Mouse (Mus musculus) hindbrain, embryonic 13.5 days (tissue): ENCODE measurements around the gene B4galt2. TPM values are rescaled to one million over a fixed set of nuclear protein-coding genes. Genes with fewer than 3 reads are reported as not detected.

ENCODE experiments used
- ATAC-seq: fragments of 200-750 bp; cut with Nextera tagmentation; 2 replicates; pipeline ENCODE4 v1.8.0; 2017; ENCODE audit warnings: moderate TSS enrichment; ENCODE audit not compliant: low FRiP score
- H3K27ac ChIP-seq: fragments of 300-500 bp; sonication (generic); 2 replicates; pipeline ENCODE4 v1.5.1; 2015; ENCODE audit warnings: inconsistent platforms, mild to moderate bottlenecking, moderate library complexity
- H3K27me3 ChIP-seq: fragments of 300-500 bp; sonication (generic); 2 replicates; pipeline ENCODE4 v1.6.1; 2015; ENCODE audit warnings: mild to moderate bottlenecking, inconsistent platforms
- H3K36me3 ChIP-seq: fragments of 300-500 bp; sonication (generic); 2 replicates; pipeline ENCODE4 v1.6.1; 2015; ENCODE audit warnings: mild to moderate bottlenecking, inconsistent platforms
- H3K4me1 ChIP-seq: fragments of 300-500 bp; sonication (generic); replicated peaks from 2 replicates; pipeline ENCODE4 v1.6.1; 2015; ENCODE audit warnings: inconsistent platforms
- H3K4me2 ChIP-seq: fragments of 300-500 bp; sonication (generic); 2 replicates; pipeline ENCODE4 v1.6.1; 2015; ENCODE audit warnings: inconsistent platforms, mild to moderate bottlenecking, moderate library complexity
- H3K4me3 ChIP-seq: fragments of 300-500 bp; sonication (generic); 2 replicates; pipeline ENCODE4 v1.5.1; 2015; ENCODE audit warnings: mild to moderate bottlenecking, inconsistent platforms
- H3K9ac ChIP-seq: fragments of 300-500 bp; sonication (generic); 2 replicates; pipeline ENCODE4 v1.6.1; 2015; ENCODE audit warnings: mild to moderate bottlenecking, inconsistent platforms
- H3K9me3 ChIP-seq: fragments of 300-500 bp; sonication (generic); 2 replicates; pipeline ENCODE4 v1.6.1; 2016; ENCODE audit warnings: inconsistent platforms
- WGBS: fragments of 180-500 bp; shearing (Covaris S2); methylation state at CpG from one replicate; pipeline ENCODE4 v1.1.7; 2015; 5-methylcytosine and 5-hydroxymethylcytosine counted together
- polyA plus RNA-seq: library from polyadenylated mRNA; unstranded; fragments of >200 nt; fragmentation: Nextera tagmentation; extraction: Ambion mirVana; gene quantifications from 2 replicates; pipeline ENCODE4 v1.2.1, GENCODE M21; 2015

B4galt2 gene
- polyA plus RNA-seq, 1 experiment from 2014 or later = 45.2 TPM

- WGBS = 91% methylated on average over 9 of the region's 9 CpGs
- H3K9ac ChIP-seq = no peak overlapping the region
- peaks cover 28% of the 10 kb centered on the region for H3K27me3 ChIP-seq
- H3K4me3 ChIP-seq = no peak overlapping the region
- ATAC-seq = no peak
- no peaks in the 10 kb centered on the region for H3K36me3 ChIP-seq
- no peaks in the 10 kb centered on the region for H3K9me3 ChIP-seq
- H3K4me2 ChIP-seq = no peak overlapping the region
- peaks cover 20% of the 10 kb centered on the region for H3K4me1 ChIP-seq
- H3K27ac ChIP-seq = no peak overlapping the region
These were observed 52.5 kb downstream of the B4galt2 start for GRCm38 (mm10) chr4:117830801-117831200.

- Histone ChIP-seq H3K4me3 (no peak overlapping the region), H3K9me3 (no peaks in the 10 kb centered on the region), H3K4me1 (peaks cover 20% of the 10 kb centered on the region), H3K4me2 (peak overlapping the region; percentile 21; the same call in 1 of the 2 replicates), H3K27ac (no peak overlapping the region), H3K36me3 (no peaks in the 10 kb centered on the region), H3K9ac (peak overlapping the region; percentile 43; the same call in 1 of the 2 replicates), H3K27me3 (peaks cover 28% of the 10 kb centered on the region)
- ATAC-seq = peak; percentile 58; the same call in 1 of the 2 replicates
- WGBS = 20% methylated on average over 5 of the region's 5 CpGs
These were observed 53.1 kb downstream of the B4galt2 start for GRCm38 (mm10) chr4:117830124-117830551.

- no peaks in the 10 kb centered on the region for H3K9me3 ChIP-seq
- WGBS = 9% methylated on average over 12 of the region's 12 CpGs
- no peaks in the 10 kb centered on the region for H3K36me3 ChIP-seq
- peaks cover 14% of the 10 kb centered on the region for H3K4me1 ChIP-seq
- peaks cover 28% of the 10 kb centered on the region for H3K27me3 ChIP-seq
- peak overlapping the region; percentile 43; the same call in 1 of the 2 replicates for H3K9ac ChIP-seq
- ATAC-seq = peak; percentile 45; the same call in 1 of the 2 replicates
- no peak overlapping the region for H3K4me3 ChIP-seq
- H3K27ac ChIP-seq = no peak overlapping the region
- H3K4me2 ChIP-seq = peak overlapping the region; percentile 21; the same call in 1 of the 2 replicates
These were observed 53.8 kb downstream of the B4galt2 start for GRCm38 (mm10) chr4:117829260-117830123.

- 67% methylated on average over 8 of the region's 8 CpGs for WGBS
- no peak overlapping the region for H3K9ac ChIP-seq
These were observed 54.6 kb downstream of the B4galt2 start for GRCm38 (mm10) chr4:117828572-117829145.

More at GRCm38 (mm10) chr4:117828572-117829145, 54.6 kb downstream of the B4galt2 start:
- Histone ChIP-seq H3K27ac (no peak overlapping the region), H3K4me3 (no peak overlapping the region), H3K9me3 (no peaks in the 10 kb centered on the region), H3K36me3 (no peaks in the 10 kb centered on the region), H3K4me2 (no peak overlapping the region), H3K27me3 (peaks cover 24% of the 10 kb centered on the region), H3K4me1 (peaks cover 11% of the 10 kb centered on the region)
- ATAC-seq = no peak

Other genes starting within 250 kb of the B4galt2 start
- 74.9 and 76.6 TPM in 2 replicates for gene Dmap1, start 201.2 kb downstream of the B4galt2 start, polyA plus RNA-seq
- not detected in 2 replicates for gene Gm12845, start 159.1 kb downstream of the B4galt2 start, polyA plus RNA-seq
- 0.12 TPM in 1 of 2 replicates, not detected in the other for gene Klf17, start 117.8 kb downstream of the B4galt2 start, polyA plus RNA-seq
- gene Slc6a9, start 49.0 kb downstream of the B4galt2 start, polyA plus RNA-seq = 22.8 and 27.7 TPM in 2 replicates
- gene Ccdc24, start 10.9 kb downstream of the B4galt2 start, polyA plus RNA-seq = 1.6 and 2.8 TPM in 2 replicates
- gene Atp6v0b, start 3.8 kb upstream of the B4galt2 start, polyA plus RNA-seq = 485 and 492 TPM in 2 replicates
- gene Dph2, start 8.5 kb upstream of the B4galt2 start, polyA plus RNA-seq = 24.0 and 24.8 TPM in 2 replicates
- gene Ipo13, start 31.5 kb upstream of the B4galt2 start, polyA plus RNA-seq = 64.4 and 74.5 TPM in 2 replicates
- 0.78 and 0.84 TPM in 2 replicates for gene Artn, start 46.3 kb upstream of the B4galt2 start, polyA plus RNA-seq